Mouse (Mus musculus) kidney, adult 11 months (tissue): ENCODE measurements around the gene Tlcd2.
A peak's percentile ranks its signal among the peaks of the same experiment; 100 is the strongest.

ENCODE experiments used
- DNase-seq: peaks from one replicate; pipeline ENCODE4 v3.0.0; 2022

Gene Tlcd2

GRCm38 (mm10) chr11:75460844-75461742, at the start of gene Tlcd2:
Tlcd2 (plus strand) TSS chr11:75461715.
- DNase-seq = peak; percentile 100

GRCm38 (mm10) chr11:75415096-75415495, 46.4 kb upstream of the Tlcd2 start:
- DNase-seq = no peak

- DNase-seq = no peak
These were observed 45.5 kb upstream of the Tlcd2 start for GRCm38 (mm10) chr11:75415994-75416393.

GRCm38 (mm10) chr11:75420037-75420436, 41.5 kb upstream of the Tlcd2 start:
- no peak for DNase-seq

GRCm38 (mm10) chr11:75420810-75421374, 40.6 kb upstream of the Tlcd2 start:
- DNase-seq = no peak

- no peak for DNase-seq
These were observed 40.0 kb upstream of the Tlcd2 start for GRCm38 (mm10) chr11:75421375-75422012.

- no peak for DNase-seq
These were observed 39.3 kb upstream of the Tlcd2 start, which contains the start of gene Serpinf1 for GRCm38 (mm10) chr11:75422013-75422792. Serpinf1 (minus strand) TSS chr11:75422701.

- DNase-seq = no peak
These were observed 38.4 kb upstream of the Tlcd2 start for GRCm38 (mm10) chr11:75423091-75423490.

- DNase-seq = no peak
These were observed 37.5 kb upstream of the Tlcd2 start for GRCm38 (mm10) chr11:75424033-75424432.

- DNase-seq = no peak
These were observed 37.1 kb upstream of the Tlcd2 start for GRCm38 (mm10) chr11:75424459-75424858.

- DNase-seq = no peak
These were observed 32.4 kb upstream of the Tlcd2 start for GRCm38 (mm10) chr11:75429019-75429705.

- DNase-seq = no peak
These were observed 30.2 kb upstream of the Tlcd2 start for GRCm38 (mm10) chr11:75431307-75431706.

- DNase-seq = no peak
These were observed 27.4 kb upstream of the Tlcd2 start for GRCm38 (mm10) chr11:75434138-75434537.

GRCm38 (mm10) chr11:75438194-75438593, 23.3 kb upstream of the Tlcd2 start:
- DNase-seq = no peak

GRCm38 (mm10) chr11:75438804-75439203, 22.7 kb upstream of the Tlcd2 start:
- peak; percentile 51 for DNase-seq

- DNase-seq = peak; percentile 74
These were observed 22.2 kb upstream of the Tlcd2 start, which contains the start of gene Serpinf2 for GRCm38 (mm10) chr11:75439363-75439762. Serpinf2 (minus strand) TSS chr11:75439591.

- DNase-seq = no peak
These were observed 21.6 kb upstream of the Tlcd2 start for GRCm38 (mm10) chr11:75439951-75440350.

- no peak for DNase-seq
These were observed 20.5 kb upstream of the Tlcd2 start for GRCm38 (mm10) chr11:75441034-75441433.

GRCm38 (mm10) chr11:75441601-75442000, 19.9 kb upstream of the Tlcd2 start:
- DNase-seq = peak; percentile 40

GRCm38 (mm10) chr11:75443711-75444110, 17.8 kb upstream of the Tlcd2 start:
- peak; percentile 93 for DNase-seq

- no peak for DNase-seq
These were observed 12.9 kb upstream of the Tlcd2 start for GRCm38 (mm10) chr11:75448575-75448974.

- no peak for DNase-seq
These were observed 11.8 kb upstream of the Tlcd2 start for GRCm38 (mm10) chr11:75449695-75450094.
